Mouse (Mus musculus) bone marrow macrophage, adult 2 months (primary cell): ENCODE measurements around the gene Fam192a.

Experiments
- CTCF ChIP-seq: IDR thresholded peaks from 2 replicates; pipeline ENCODE4 v1.5.1; 2012; ENCODE audit warnings: low read depth, mild to moderate bottlenecking, low read length, moderate library complexity
- POLR2A ChIP-seq: IDR thresholded peaks from 2 replicates; pipeline ENCODE4 v1.6.1; 2012; ENCODE audit warnings: mild to moderate bottlenecking, low read depth, low read length, borderline replicate concordance

GRCm38 (mm10) chr8:94571896-94572295 is 29.9 kb downstream of the Fam192a start:
- TF ChIP-seq CTCF (no peak), POLR2A (no peak)
